Mouse (Mus musculus): Measurements from ENCODE around the gene Ncaph2. TPM values are rescaled to one million over a fixed set of nuclear protein-coding genes. Genes with fewer than 3 reads are reported as not detected.
A peak's percentile ranks its signal among the peaks of the same experiment; 100 is the strongest.

The Ncaph2 gene
- polyA plus RNA-seq, 1 experiment from 2014 or later: 65.2 TPM

DNA sequence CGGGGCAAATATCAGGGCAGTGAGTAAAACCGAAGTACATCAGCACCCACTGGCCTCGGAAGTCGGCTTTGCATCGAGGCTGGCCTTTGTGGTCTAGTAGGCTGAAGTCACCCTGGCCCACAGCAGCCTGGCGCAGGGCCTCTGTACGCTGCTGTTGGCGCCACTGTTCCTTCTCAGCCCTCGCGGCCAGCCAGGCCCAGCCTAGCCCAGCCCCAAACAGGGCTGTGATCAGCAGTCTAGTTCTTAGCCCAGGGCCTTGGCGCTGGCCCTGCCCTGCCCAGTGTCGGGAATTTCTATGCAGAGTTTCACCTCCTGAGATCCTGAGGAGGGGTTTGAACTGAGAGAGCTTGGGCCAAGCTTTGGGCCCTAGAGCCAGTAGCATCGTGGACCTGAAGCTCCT, 16.5 kb downstream of the Ncaph2 start:
- no peaks in the 10 kb centered on the region for H3K9me3 ChIP-seq (ENCODE audit: control insufficient read depth)
- TF ChIP-seq CTCF (IDR thresholded peaks at IDR 0.05; ENCODE audit: low read depth): no peak
- ATAC-seq: no peak
- H3K27me3 ChIP-seq (replicated peaks; ENCODE audit: control insufficient read depth, insufficient read depth, low read length): peaks cover 11% of the 10 kb centered on the region; the same call in 1 of the 2 replicates
- H3K4me3 ChIP-seq (ENCODE audit: low read depth, low read length): no peak overlapping the region
- WGBS: 80% methylated on average over 13 of the region's 13 CpGs
- no peak overlapping the region for H3K27ac ChIP-seq (ENCODE audit: low read depth, low read length)
- H3K4me2 ChIP-seq (replicated peaks; ENCODE audit: low read depth): no peak overlapping the region
- peaks cover 52% of the 10 kb centered on the region for H3K36me3 ChIP-seq (ENCODE audit: control insufficient read depth, insufficient read depth)
- no peak overlapping the region for H3K9ac ChIP-seq (ENCODE audit: low read depth, low read length)
- H3K4me1 ChIP-seq (replicated peaks; ENCODE audit: control insufficient read depth, insufficient read depth, low read length): peaks cover 3% of the 10 kb centered on the region; the same call in 1 of the 2 replicates

DNA sequence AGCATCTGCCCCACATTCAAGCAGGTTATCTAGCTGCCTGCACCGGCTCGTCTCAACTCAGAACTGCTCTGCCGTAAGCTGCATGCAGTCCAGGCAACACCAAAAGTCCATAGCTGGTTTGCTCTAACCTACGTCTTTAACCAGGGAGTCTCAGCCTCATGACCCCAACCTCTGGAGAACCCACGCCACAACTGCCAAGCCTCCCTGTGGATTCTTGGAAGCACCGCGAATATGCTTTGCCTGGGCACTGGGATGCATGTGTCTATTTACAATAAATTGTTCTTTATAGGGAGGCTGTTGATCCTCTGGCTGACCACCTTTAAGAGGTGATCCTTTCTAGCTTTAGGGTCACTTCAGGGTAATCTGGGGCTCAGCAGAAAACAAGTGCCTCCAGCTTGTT, 17.0 kb downstream of the Ncaph2 start:
- H3K9me3 ChIP-seq (ENCODE audit: control insufficient read depth): no peaks in the 10 kb centered on the region
- H3K9ac ChIP-seq (ENCODE audit: low read depth, low read length): no peak overlapping the region
- TF ChIP-seq CTCF (IDR thresholded peaks at IDR 0.05; ENCODE audit: low read depth): no peak
- H3K4me2 ChIP-seq (replicated peaks; ENCODE audit: low read depth): peak overlapping the region; percentile 89
- H3K4me1 ChIP-seq (replicated peaks; ENCODE audit: control insufficient read depth, insufficient read depth, low read length): peaks cover 3% of the 10 kb centered on the region; the same call in 1 of the 2 replicates
- no peak for ATAC-seq
- H3K27ac ChIP-seq (ENCODE audit: low read depth, low read length): peak overlapping the region; percentile 93; the same call in 1 of the 2 replicates
- peaks cover 16% of the 10 kb centered on the region for H3K27me3 ChIP-seq (replicated peaks; ENCODE audit: control insufficient read depth, insufficient read depth, low read length)
- WGBS: 76% methylated on average over 7 of the region's 7 CpGs
- H3K36me3 ChIP-seq (ENCODE audit: control insufficient read depth, insufficient read depth): peaks cover 48% of the 10 kb centered on the region
- H3K4me3 ChIP-seq (ENCODE audit: low read depth, low read length): peak overlapping the region; percentile 68; the same call in 1 of the 2 replicates

DNA sequence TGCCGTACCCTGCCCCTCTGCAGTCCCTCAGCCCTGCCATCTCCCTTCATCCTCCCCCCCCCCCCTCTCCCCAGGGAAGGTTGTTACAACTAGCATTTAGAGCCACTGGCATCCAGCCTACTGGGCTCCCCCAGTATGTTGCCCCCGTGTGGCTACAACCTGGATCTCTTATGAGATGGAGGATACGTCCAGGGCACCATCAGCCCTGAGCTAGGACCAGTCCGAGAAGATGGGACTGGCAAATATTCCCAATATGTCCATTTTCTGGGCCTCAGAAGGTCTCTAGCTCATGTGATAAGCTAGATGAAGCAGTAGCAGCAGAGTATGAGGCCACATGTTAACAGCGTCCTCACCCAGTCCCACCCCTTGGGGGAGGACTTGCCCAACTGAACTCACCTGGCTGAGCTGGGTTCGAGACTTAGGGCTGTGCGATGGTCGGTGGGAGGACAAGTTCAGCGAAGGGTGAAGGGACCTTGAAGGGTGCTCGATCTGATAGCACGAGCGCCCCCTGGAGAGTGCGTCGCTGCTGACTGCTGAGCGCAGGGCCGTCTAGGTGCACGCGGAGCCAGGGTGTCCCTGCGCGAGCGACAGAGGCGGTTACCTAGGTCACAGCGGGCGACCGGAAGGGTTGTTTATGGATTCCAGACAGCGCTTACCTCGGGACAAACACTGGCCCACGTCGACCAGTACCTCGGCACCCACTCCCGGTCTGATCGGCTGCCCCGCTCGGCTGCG, 17.7 kb downstream of the Ncaph2 start:
- 1% methylated on average over 35 of the region's 35 CpGs for WGBS
- peaks cover 3% of the 10 kb centered on the region; the same call in 1 of the 2 replicates for H3K4me1 ChIP-seq (replicated peaks; ENCODE audit: control insufficient read depth, insufficient read depth, low read length)

DNA sequence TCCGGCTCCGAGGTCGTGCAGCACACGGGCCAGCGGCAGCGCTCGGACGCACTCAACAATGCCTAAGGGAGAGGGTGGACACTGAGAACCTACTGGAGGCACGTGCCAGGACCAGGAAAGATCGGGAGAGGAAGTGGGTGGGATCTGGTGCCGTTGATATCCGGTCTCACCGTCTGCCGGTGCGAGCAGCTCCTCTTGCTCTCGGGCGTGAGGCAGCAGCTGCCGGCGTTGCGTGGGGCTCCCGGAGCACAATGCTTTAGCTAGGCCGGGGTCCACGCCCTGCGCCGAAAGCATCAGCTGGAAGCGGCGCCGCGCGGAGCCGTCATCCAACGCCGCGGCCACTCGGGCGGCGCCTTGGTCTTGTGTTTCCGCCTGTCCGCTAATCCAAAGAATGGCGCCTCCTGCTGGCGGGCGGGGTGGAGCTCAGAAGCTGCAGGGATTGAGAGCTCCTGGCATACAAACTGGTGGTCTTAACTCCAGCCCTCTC, 18.3 kb downstream of the Ncaph2 start, which contains the start of gene Sco2:
Gene Sco2, minus strand, starts transcription at position 85 of the 487 bp plus-strand sequence.
- Histone ChIP-seq H3K36me3 (ENCODE audit: control insufficient read depth, insufficient read depth) (peaks cover 35% of the 10 kb centered on the region), H3K4me2 (replicated peaks; ENCODE audit: low read depth) (peak within 1 kb of the TSS; percentile 89), H3K27ac (ENCODE audit: low read depth, low read length) (peak within 1 kb of the TSS; percentile 93), H3K4me3 (ENCODE audit: low read depth, low read length) (peak within 1 kb of the TSS; percentile 68), H3K9me3 (ENCODE audit: control insufficient read depth) (no peaks in the 10 kb centered on the region), H3K27me3 (replicated peaks; ENCODE audit: control insufficient read depth, insufficient read depth, low read length) (peaks cover 29% of the 10 kb centered on the region), H3K4me1 (replicated peaks; ENCODE audit: control insufficient read depth, insufficient read depth, low read length) (peaks cover 7% of the 10 kb centered on the region), H3K9ac (ENCODE audit: low read depth, low read length) (peak within 1 kb of the TSS; percentile 72)
- ATAC-seq: peak; percentile 78
- peak; percentile 92 for TF ChIP-seq CTCF (IDR thresholded peaks at IDR 0.05; ENCODE audit: low read depth)
- under 1% methylated on average over 42 of the region's 42 CpGs for WGBS

More for the DNA sequence above, 17.7 kb downstream of the Ncaph2 start:
- peak overlapping the region; percentile 93 for H3K27ac ChIP-seq (ENCODE audit: low read depth, low read length)
- peaks cover 22% of the 10 kb centered on the region for H3K27me3 ChIP-seq (replicated peaks; ENCODE audit: control insufficient read depth, insufficient read depth, low read length)
- H3K9me3 ChIP-seq (ENCODE audit: control insufficient read depth): no peaks in the 10 kb centered on the region
- peaks cover 41% of the 10 kb centered on the region for H3K36me3 ChIP-seq (ENCODE audit: control insufficient read depth, insufficient read depth)
- peak overlapping the region; percentile 89 for H3K4me2 ChIP-seq (replicated peaks; ENCODE audit: low read depth)
- peak; percentile 77 for TF ChIP-seq CTCF (IDR thresholded peaks at IDR 0.05; ENCODE audit: low read depth)
- ATAC-seq: peak; percentile 83
- peak overlapping the region; percentile 68 for H3K4me3 ChIP-seq (ENCODE audit: low read depth, low read length)
- peak overlapping the region; percentile 72 for H3K9ac ChIP-seq (ENCODE audit: low read depth, low read length)

DNA sequence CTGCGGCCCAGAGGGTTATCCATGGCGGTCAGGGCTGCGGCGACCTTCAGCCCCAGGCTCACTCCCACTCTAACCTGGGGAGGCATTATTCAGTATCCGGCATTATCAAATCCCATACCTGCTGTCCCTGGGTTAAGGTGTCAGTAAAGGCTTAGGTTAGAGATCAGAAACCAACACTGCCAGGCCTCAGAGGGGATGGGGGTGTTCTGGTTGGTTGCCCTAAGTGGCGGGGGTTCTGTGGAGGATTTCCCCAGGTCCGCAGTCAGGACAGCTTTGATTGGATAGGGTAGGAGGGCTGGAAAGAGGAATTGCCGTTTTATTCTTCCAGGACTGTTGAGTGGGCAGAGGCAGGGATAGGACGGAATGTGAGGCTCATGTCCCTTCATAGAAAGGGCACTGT, 18.8 kb downstream of the Ncaph2 start:
- no peak for TF ChIP-seq CTCF (IDR thresholded peaks at IDR 0.05; ENCODE audit: low read depth)
- no peak for ATAC-seq
- Histone ChIP-seq H3K4me1 (replicated peaks; ENCODE audit: control insufficient read depth, insufficient read depth, low read length) (peaks cover 9% of the 10 kb centered on the region), H3K4me2 (replicated peaks; ENCODE audit: low read depth) (peak overlapping the region; percentile 89), H3K9ac (ENCODE audit: low read depth, low read length) (peak overlapping the region; percentile 72), H3K9me3 (ENCODE audit: control insufficient read depth) (no peaks in the 10 kb centered on the region), H3K27me3 (replicated peaks; ENCODE audit: control insufficient read depth, insufficient read depth, low read length) (peaks cover 34% of the 10 kb centered on the region), H3K27ac (ENCODE audit: low read depth, low read length) (peak overlapping the region; percentile 93), H3K4me3 (ENCODE audit: low read depth, low read length) (peak overlapping the region; percentile 68), H3K36me3 (ENCODE audit: control insufficient read depth, insufficient read depth) (peaks cover 30% of the 10 kb centered on the region)
- WGBS: 47% methylated on average over 9 of the region's 9 CpGs

DNA sequence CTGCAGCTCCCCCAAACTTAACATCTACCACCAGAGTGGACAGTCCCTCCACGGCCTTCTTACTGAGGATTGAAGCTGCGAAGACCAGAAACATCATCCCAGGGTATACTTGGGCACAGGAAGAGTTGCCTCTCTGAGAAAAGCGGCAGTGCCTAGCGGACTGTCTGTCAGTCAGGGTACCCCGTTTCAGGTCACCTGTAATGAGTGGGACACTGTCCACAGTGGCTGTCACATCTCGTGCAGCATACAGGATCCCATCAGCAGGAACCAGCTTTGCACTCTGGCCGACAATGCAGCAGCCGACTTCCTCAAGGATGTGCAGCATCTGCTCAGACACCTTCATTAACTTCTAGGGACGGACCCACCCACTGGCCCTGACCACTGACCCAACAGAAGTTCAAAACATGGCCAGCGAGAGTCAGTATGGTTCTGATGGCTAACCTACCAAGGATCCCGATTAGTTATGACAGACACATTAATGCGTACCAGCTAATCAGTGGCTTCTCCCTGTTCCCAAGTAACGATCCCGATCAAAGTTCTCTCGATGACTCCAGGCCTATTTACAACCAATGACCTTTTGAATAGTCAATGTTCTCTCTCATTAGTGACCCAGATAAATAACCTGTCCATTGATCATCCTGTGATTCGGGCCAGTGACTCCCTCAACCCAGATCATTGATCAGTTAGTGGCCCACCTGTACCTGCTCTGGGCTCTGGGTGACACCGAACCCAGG, 19.4 kb downstream of the Ncaph2 start:
- no peak for TF ChIP-seq CTCF (IDR thresholded peaks at IDR 0.05; ENCODE audit: low read depth)
- Histone ChIP-seq H3K4me1 (replicated peaks; ENCODE audit: control insufficient read depth, insufficient read depth, low read length) (peaks cover 9% of the 10 kb centered on the region), H3K4me3 (ENCODE audit: low read depth, low read length) (no peak overlapping the region), H3K36me3 (ENCODE audit: control insufficient read depth, insufficient read depth) (peaks cover 23% of the 10 kb centered on the region), H3K9ac (ENCODE audit: low read depth, low read length) (no peak overlapping the region), H3K4me2 (replicated peaks; ENCODE audit: low read depth) (peak overlapping the region; percentile 89), H3K27me3 (replicated peaks; ENCODE audit: control insufficient read depth, insufficient read depth, low read length) (peaks cover 39% of the 10 kb centered on the region), H3K27ac (ENCODE audit: low read depth, low read length) (no peak overlapping the region), H3K9me3 (ENCODE audit: control insufficient read depth) (no peaks in the 10 kb centered on the region)
- WGBS: 81% methylated on average over 17 of the region's 17 CpGs
- ATAC-seq: 0 out of 2 replicates have a peak, but pooled peaks have one; percentile 1

All from intestine, postnatal 0 days (tissue).